Mouse (Mus musculus) liver, embryonic 14.5 days (tissue): ENCODE results near the gene Rnf185.

ENCODE experiments used
- CTCF ChIP-seq: IDR thresholded peaks from 2 replicates; pipeline ENCODE4 v1.5.1; 2016; ENCODE audit warnings: antibody characterized with exemption, low read depth, control low read depth
- EP300 ChIP-seq: IDR thresholded peaks from 2 replicates; pipeline ENCODE4 v1.6.1; 2016; ENCODE audit warnings: antibody characterized with exemption, low read depth

DNA sequence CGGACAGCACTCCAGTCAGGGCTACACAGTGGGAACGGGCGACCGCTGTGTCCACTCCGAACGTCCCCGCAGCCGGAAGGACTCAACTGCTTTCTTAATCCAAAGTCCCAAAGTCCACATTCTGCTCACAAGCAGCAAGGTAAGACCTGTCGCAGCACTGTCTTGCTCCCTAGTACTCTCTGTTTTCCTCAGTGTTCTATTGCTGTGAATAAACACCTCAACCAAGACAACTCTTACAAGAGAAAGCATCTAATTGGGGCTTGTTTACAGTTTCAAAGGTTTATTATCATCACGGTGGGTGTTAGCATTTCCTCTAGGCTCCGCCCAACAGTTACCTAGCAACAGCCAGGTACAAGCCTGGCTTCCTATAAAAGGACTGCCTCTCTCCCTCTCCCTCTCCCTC is 19.3 kb upstream of the Rnf185 start:
- TF ChIP-seq EP300, result no peak
- TF ChIP-seq CTCF, result no peak
